Mouse (Mus musculus): ENCODE measurements around the gene Lins1.

DNA sequence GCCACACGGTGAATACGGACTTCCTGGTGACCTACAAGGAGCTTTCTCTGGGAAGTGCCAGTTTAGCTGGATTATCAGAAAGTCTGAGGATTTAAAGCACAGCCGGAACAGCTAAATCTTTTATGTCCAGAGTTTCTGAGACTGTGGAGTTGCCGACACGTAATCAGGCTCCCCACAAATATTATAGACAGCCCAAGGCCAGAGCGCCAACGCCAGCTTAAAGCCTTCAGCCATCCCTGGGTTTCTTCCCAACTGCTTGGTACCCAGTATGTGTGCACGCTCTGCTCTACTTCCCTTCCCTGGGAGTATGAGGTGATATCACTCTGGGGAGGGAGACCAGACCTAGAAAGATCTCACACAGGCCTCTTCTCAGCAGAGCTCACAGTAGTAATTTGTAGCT, 64.1 kb downstream of the Lins1 start:
- TF ChIP-seq EP300 (IDR thresholded peaks at IDR 0.05; ENCODE audit: low read depth) (no peak), CTCF (IDR thresholded peaks at IDR 0.05; ENCODE audit: low read depth) (no peak)
